Comparison of ENCODE assay signal across 12 mouse cellular contexts in genomic region chr9:20703832-20704380, GRCm38 (mm10). TPM values are rescaled to one million over a fixed set of nuclear protein-coding genes. Genes with fewer than 3 reads are reported as not detected.
DNase-seq lines count a peak whose midpoint lies in the region; ATAC-seq and TF ChIP-seq lines count a peak whose summit lies in the region.
"Had no signal": no experiment of that assay in that cellular context is flagged by ENCODE, and none has a peak within 500 bp of the region (broad histone marks: within the 10 kb centered on the region; RNA-seq: fewer than 3 reads in every experiment).

No protein-coding gene starts in this region.

- no peak for DNase-seq in limb, embryonic 10.5 days (ENCODE audit: low spot score)
- peak; percentile 67 for DNase-seq in forebrain, embryonic 14.5 days (ENCODE audit: low spot score)
- peak; percentile 29 for DNase-seq in hindbrain, embryonic 10.5 days (ENCODE audit: low spot score)
- DNase-seq in midbrain, postnatal 0 days (ENCODE audit: low spot score): peak; percentile 47
- no peak for DNase-seq in testis, postnatal 14 days (ENCODE audit: low spot score)
- DNase-seq in kidney, adult 18-20 months: no peak
- DNase-seq in cerebellum, adult 8-10 months: no peak
- DNase-seq: liver, postnatal 0 days; spleen, adult 18-20 months had no signal

- ATAC-seq in limb, embryonic 15.5 days (ENCODE audit: insufficient number of reproducible peaks, low FRiP score, low TSS enrichment, low read depth): no peak
- peak; percentile 80 for ATAC-seq in forebrain, embryonic 14.5 days
- peak; percentile 64 for ATAC-seq in midbrain, postnatal 0 days (ENCODE audit: low FRiP score)
- ATAC-seq: liver, postnatal 0 days had no signal

- no peaks in the 10 kb centered on the region; the same call in 1 of the 2 replicates for H3K27me3 ChIP-seq in limb, embryonic 15.5 days
- H3K27me3 ChIP-seq in limb, embryonic 10.5 days (ENCODE audit: low read depth, poor library complexity, severe bottlenecking): no peaks in the 10 kb centered on the region
- no peaks in the 10 kb centered on the region for H3K27me3 ChIP-seq in forebrain, embryonic 14.5 days (replicated peaks; ENCODE audit: control insufficient read depth, insufficient read depth, low read length)
- no peaks in the 10 kb centered on the region for H3K27me3 ChIP-seq in hindbrain, embryonic 10.5 days (ENCODE audit: insufficient read depth, poor library complexity, severe bottlenecking)
- H3K27me3 ChIP-seq in midbrain, postnatal 0 days (ENCODE audit: insufficient read depth, low read length): no peaks in the 10 kb centered on the region
- H3K27me3 ChIP-seq: embryonic facial prominence, embryonic 15.5 days had no signal

- no peak for TF ChIP-seq CTCF in midbrain, postnatal 0 days (IDR thresholded peaks at IDR 0.05)

- no peaks in the 10 kb centered on the region for H3K4me1 ChIP-seq in limb, embryonic 15.5 days
- no peaks in the 10 kb centered on the region for H3K4me1 ChIP-seq in limb, embryonic 10.5 days
- H3K4me1 ChIP-seq in forebrain, embryonic 14.5 days (ENCODE audit: control insufficient read depth, insufficient read depth, low read length): peaks cover 3% of the 10 kb centered on the region
- peaks cover 19% of the 10 kb centered on the region for H3K4me1 ChIP-seq in hindbrain, embryonic 10.5 days (replicated peaks)
- peaks cover 5% of the 10 kb centered on the region; the same call in 1 of the 2 replicates for H3K4me1 ChIP-seq in midbrain, postnatal 0 days (ENCODE audit: insufficient read depth, low read length)
- H3K4me1 ChIP-seq: embryonic facial prominence, embryonic 15.5 days had no signal

- no peak overlapping the region for H3K9ac ChIP-seq in limb, embryonic 15.5 days
- no peak overlapping the region for H3K9ac ChIP-seq in forebrain, embryonic 14.5 days (ENCODE audit: low read length)
- no peak overlapping the region for H3K9ac ChIP-seq in midbrain, postnatal 0 days (replicated peaks; ENCODE audit: low read length, poor library complexity, severe bottlenecking)
- H3K9ac ChIP-seq: embryonic facial prominence, embryonic 15.5 days; liver, postnatal 0 days had no signal

- H3K27ac ChIP-seq in limb, embryonic 15.5 days: 0 out of 2 replicates have a peak overlapping the region, but pooled peaks have one; percentile 24
- H3K27ac ChIP-seq in limb, embryonic 10.5 days: no peak overlapping the region
- peak overlapping the region; percentile 75 for H3K27ac ChIP-seq in forebrain, embryonic 14.5 days (ENCODE audit: low read depth, low read length)
- peak overlapping the region; percentile 87 for H3K27ac ChIP-seq in hindbrain, embryonic 10.5 days
- H3K27ac ChIP-seq in midbrain, postnatal 0 days (ENCODE audit: low read depth, low read length): peak overlapping the region; percentile 57
- H3K27ac ChIP-seq: embryonic facial prominence, embryonic 15.5 days had no signal

- H3K36me3 ChIP-seq in limb, embryonic 15.5 days: no peaks in the 10 kb centered on the region
- H3K36me3 ChIP-seq in limb, embryonic 10.5 days: no peaks in the 10 kb centered on the region
- no peaks in the 10 kb centered on the region for H3K36me3 ChIP-seq in forebrain, embryonic 14.5 days (ENCODE audit: control insufficient read depth, insufficient read depth, low read length)
- peaks cover 32% of the 10 kb centered on the region for H3K36me3 ChIP-seq in hindbrain, embryonic 10.5 days
- 0 out of 2 replicates have a peak, but pooled peaks cover 2% of the 10 kb centered on the region for H3K36me3 ChIP-seq in midbrain, postnatal 0 days (ENCODE audit: insufficient read depth, low read length)
- H3K36me3 ChIP-seq: embryonic facial prominence, embryonic 15.5 days had no signal

- H3K9me3 ChIP-seq in limb, embryonic 15.5 days: no peaks in the 10 kb centered on the region
- H3K9me3 ChIP-seq in limb, embryonic 10.5 days (replicated peaks): no peaks in the 10 kb centered on the region
- H3K9me3 ChIP-seq in forebrain, embryonic 14.5 days (replicated peaks; ENCODE audit: control insufficient read depth, low read length): no peaks in the 10 kb centered on the region
- peaks cover 5% of the 10 kb centered on the region; the same call in 1 of the 2 replicates for H3K9me3 ChIP-seq in hindbrain, embryonic 10.5 days
- no peaks in the 10 kb centered on the region for H3K9me3 ChIP-seq in midbrain, postnatal 0 days (ENCODE audit: low read length)
- H3K9me3 ChIP-seq: embryonic facial prominence, embryonic 15.5 days had no signal

- 55% methylated on average over 8 of the region's 8 CpGs for WGBS in limb, embryonic 15.5 days
- 80% methylated on average over 8 of the region's 8 CpGs for WGBS in limb, embryonic 10.5 days
- WGBS in forebrain, embryonic 14.5 days: 38% methylated on average over 8 of the region's 8 CpGs
- 40% methylated on average over 8 of the region's 8 CpGs for WGBS in hindbrain, embryonic 10.5 days
- 9% methylated on average over 8 of the region's 8 CpGs for WGBS in midbrain, postnatal 0 days

- no peak overlapping the region for H3K4me3 ChIP-seq in limb, embryonic 15.5 days
- H3K4me3 ChIP-seq in limb, embryonic 10.5 days: no peak overlapping the region
- H3K4me3 ChIP-seq in forebrain, embryonic 14.5 days (ENCODE audit: low read depth, low read length): no peak overlapping the region
- H3K4me3 ChIP-seq in hindbrain, embryonic 10.5 days: no peak overlapping the region; the same call in 1 of the 2 replicates
- H3K4me3 ChIP-seq in midbrain, postnatal 0 days (ENCODE audit: low read depth, low read length): no peak overlapping the region
- H3K4me3 ChIP-seq: embryonic facial prominence, embryonic 15.5 days had no signal

- no peak overlapping the region for H3K4me2 ChIP-seq in limb, embryonic 15.5 days
- H3K4me2 ChIP-seq in forebrain, embryonic 14.5 days (ENCODE audit: low read length): no peak overlapping the region
- no peak overlapping the region for H3K4me2 ChIP-seq in midbrain, postnatal 0 days (ENCODE audit: low read depth, low read length, poor library complexity, severe bottlenecking)
- H3K4me2 ChIP-seq: embryonic facial prominence, embryonic 15.5 days had no signal

RNA-seq across cellular contexts. Expression of gene Olfm2, which starts 42.2 kb away (rescaled TPM):
- polyA plus RNA-seq in limb, embryonic 15.5 days (2015; fragmentation: Nextera tagmentation; extraction: Ambion mirVana): 9.3 and 9.7 TPM in 2 replicates
- 1.5 and 3.2 TPM in 2 replicates for polyA plus RNA-seq in limb, embryonic 10.5 days (2016; fragmentation: Nextera tagmentation; extraction: Ambion mirVana)
- polyA plus RNA-seq in forebrain, embryonic 14.5 days (2014; fragmentation: Nextera tagmentation; extraction: Ambion mirVana): 88.7 and 113 TPM in 2 replicates
- polyA plus RNA-seq in hindbrain, embryonic 10.5 days (2016; fragmentation: Nextera tagmentation; extraction: Ambion mirVana): 46.9 and 76.4 TPM in 2 replicates
- 301 and 342 TPM in 2 replicates for total RNA-seq in midbrain, postnatal 0 days (2014; rRNA removed)
- 245 and 273 TPM in 2 replicates for polyA plus RNA-seq in midbrain, postnatal 0 days (2015; fragmentation: Nextera tagmentation; extraction: Ambion mirVana)
- total RNA-seq: granulocyte monocyte progenitor cell, adult 5-6 weeks had no signal

RNA-seq across cellular contexts. Expression of gene Pin1, which starts 52.0 kb away (rescaled TPM):
- polyA plus RNA-seq in limb, embryonic 15.5 days (2015; fragmentation: Nextera tagmentation; extraction: Ambion mirVana): 43.7 and 46.7 TPM in 2 replicates
- 82.8 and 93.0 TPM in 2 replicates for polyA plus RNA-seq in limb, embryonic 10.5 days (2016; fragmentation: Nextera tagmentation; extraction: Ambion mirVana)
- 69.2 and 73.3 TPM in 2 replicates for polyA plus RNA-seq in forebrain, embryonic 14.5 days (2014; fragmentation: Nextera tagmentation; extraction: Ambion mirVana)
- polyA plus RNA-seq in hindbrain, embryonic 10.5 days (2016; fragmentation: Nextera tagmentation; extraction: Ambion mirVana): 83.7 and 88.6 TPM in 2 replicates
- 31.9 and 32.0 TPM in 2 replicates for total RNA-seq in midbrain, postnatal 0 days (2014; rRNA removed)
- 60.3 and 67.1 TPM in 2 replicates for polyA plus RNA-seq in midbrain, postnatal 0 days (2015; fragmentation: Nextera tagmentation; extraction: Ambion mirVana)

RNA-seq across cellular contexts. Expression of gene Fbxl12, which starts 59.3 kb away (rescaled TPM):
- 19.2 and 20.0 TPM in 2 replicates for polyA plus RNA-seq in limb, embryonic 15.5 days (2015; fragmentation: Nextera tagmentation; extraction: Ambion mirVana)
- 21.5 and 21.6 TPM in 2 replicates for polyA plus RNA-seq in limb, embryonic 10.5 days (2016; fragmentation: Nextera tagmentation; extraction: Ambion mirVana)
- polyA plus RNA-seq in forebrain, embryonic 14.5 days (2014; fragmentation: Nextera tagmentation; extraction: Ambion mirVana): 10.3 and 12.5 TPM in 2 replicates
- 21.5 and 21.9 TPM in 2 replicates for polyA plus RNA-seq in hindbrain, embryonic 10.5 days (2016; fragmentation: Nextera tagmentation; extraction: Ambion mirVana)
- 17.6 and 25.3 TPM in 2 replicates for total RNA-seq in midbrain, postnatal 0 days (2014; rRNA removed)
- 12.9 and 13.6 TPM in 2 replicates for polyA plus RNA-seq in midbrain, postnatal 0 days (2015; fragmentation: Nextera tagmentation; extraction: Ambion mirVana)

Comparison
In these comparisons a context has a peak if more than half of its experiments do, and no peak if none do; other contexts are left out.
1. DNase-seq: peak in forebrain, embryonic 14.5 days (single experiment), hindbrain, embryonic 10.5 days (single experiment) and midbrain, postnatal 0 days (single experiment); none in limb, embryonic 10.5 days (single experiment), testis, postnatal 14 days (single experiment), kidney, adult 18-20 months (single experiment) and cerebellum, adult 8-10 months (single experiment).